Mouse (Mus musculus) cortical plate, adult 2 months (tissue): ENCODE measurements around the gene Chtf18.

ENCODE experiments used
- CTCF ChIP-seq: fragments of 200-500 bp; IDR thresholded peaks from 2 replicates; pipeline ENCODE4 v1.5.1; 2011; ENCODE audit warnings: mild to moderate bottlenecking, control low read depth, low read length; ENCODE audit not compliant: insufficient read depth; ENCODE audit errors: extremely low read depth
- POLR2A ChIP-seq: fragments of 200-500 bp; IDR thresholded peaks from 2 replicates; pipeline ENCODE4 v1.6.1; 2011; ENCODE audit warnings: mild to moderate bottlenecking, low read length, control low read depth; ENCODE audit not compliant: insufficient read depth; ENCODE audit errors: extremely low read depth

DNA sequence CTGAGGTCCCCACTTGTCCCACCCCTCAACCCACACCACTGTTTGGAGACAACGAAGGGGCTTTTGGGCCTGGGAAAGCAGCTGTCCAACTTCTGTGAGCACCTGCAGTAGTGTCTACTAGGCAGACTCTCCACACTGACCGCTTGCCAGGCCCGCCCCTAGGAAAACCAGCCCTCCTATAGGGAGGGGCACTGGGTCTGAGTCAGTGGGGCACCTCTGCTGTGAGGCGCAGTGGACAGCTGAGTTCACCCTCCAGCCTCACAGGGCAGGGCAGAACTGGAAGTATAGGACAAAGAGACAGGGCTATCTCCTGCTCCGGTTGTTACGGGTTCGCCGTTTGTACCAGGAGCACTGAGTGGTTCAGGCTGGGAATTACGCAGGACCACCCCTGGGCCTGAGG, 27.0 kb upstream of the Chtf18 start, which contains the start of gene Msln:
- TF ChIP-seq CTCF (no peak), POLR2A (no peak)
